Mouse (Mus musculus): ENCODE results near the gene Hmcn1. TPM values are rescaled to one million over a fixed set of nuclear protein-coding genes. Genes with fewer than 3 reads are reported as not detected.

Hmcn1 gene
- not detected in 2 replicates for total RNA-seq (2023)

GRCm38 (mm10) chr1:150993162-150994064 is at the start of gene Hmcn1:
Gene Hmcn1 (minus strand): TSS chr1:150993435.

Other genes starting within 250 kb of the Hmcn1 start
- not detected in 2 replicates for gene Gm47985, start 189.1 kb upstream of the Hmcn1 start, total RNA-seq (2023)
- not detected in 2 replicates for gene Gm8947, start 198.9 kb upstream of the Hmcn1 start, total RNA-seq (2023)
- not detected in 2 replicates for gene Gm47995, start 205.0 kb upstream of the Hmcn1 start, total RNA-seq (2023)
- not detected in 2 replicates for gene 3110040M04Rik, start 210.7 kb upstream of the Hmcn1 start, total RNA-seq (2023)
- not detected in 2 replicates for gene Gm47996, start 216.7 kb upstream of the Hmcn1 start, total RNA-seq (2023)